Mouse (Mus musculus): Measurements from ENCODE around the gene Zfp160. TPM values are rescaled to one million over a fixed set of nuclear protein-coding genes. Genes with fewer than 3 reads are reported as not detected.
"Not testable (repeated sequence)": the region's sequence is repeated elsewhere in the genome, so short reads cannot be mapped to it uniquely, and the experiment has no call there.

Zfp160 gene
- polyA plus RNA-seq, 1 experiment: 2.7 TPM

DNA sequence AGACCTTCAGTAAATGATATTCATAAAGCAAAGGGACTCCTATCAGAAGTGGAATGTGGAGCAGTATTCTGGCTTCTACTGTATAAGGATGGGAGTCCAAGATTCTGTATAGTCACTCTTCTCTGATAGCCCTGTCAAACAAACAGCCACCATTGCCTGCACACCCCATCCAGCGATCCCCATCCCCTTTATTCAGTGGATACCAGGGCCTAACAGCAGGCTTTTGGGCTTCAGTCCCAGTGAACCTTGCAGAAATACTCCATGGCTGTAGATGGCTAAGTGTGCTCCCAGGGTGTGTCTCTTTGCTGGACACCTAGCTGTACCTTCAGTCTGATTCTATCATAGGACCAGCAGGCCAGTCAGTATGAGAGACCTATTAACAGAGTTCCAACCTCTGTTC, 42.2 kb downstream of the Zfp160 start:
- H3K4me3 ChIP-seq (replicated peaks; ENCODE audit: extremely low read depth, low read depth, low read length): no peak overlapping the region
- no peaks in the 10 kb centered on the region for H3K4me1 ChIP-seq (ENCODE audit: control insufficient read depth, insufficient read depth, low read length)
- DNase-seq: no peak
- TF ChIP-seq CTCF (IDR thresholded peaks at IDR 0.05; ENCODE audit: insufficient read depth, low read length) (no peak), POLR2A (IDR thresholded peaks at IDR 0.05; ENCODE audit: borderline replicate concordance, extremely low read depth, low read depth, low read length) (no peak)
- WGBS: 86% methylated on average over 1 of the region's 1 CpGs

- H3K4me3 ChIP-seq (replicated peaks; ENCODE audit: extremely low read depth, low read depth, low read length); DNase-seq; H3K4me1 ChIP-seq (ENCODE audit: control insufficient read depth, insufficient read depth, low read length): not testable (repeated sequence)
- WGBS: no CpG with 5 or more reads among the region's 3 CpGs
These were observed 42.6 kb downstream of the Zfp160 start for GRCm38 (mm10) chr17:21051341-21051740.

- not testable (repeated sequence) for H3K4me3 ChIP-seq (replicated peaks; ENCODE audit: extremely low read depth, low read depth, low read length); DNase-seq; H3K4me1 ChIP-seq (ENCODE audit: control insufficient read depth, insufficient read depth, low read length)
- WGBS: 85% methylated on average over 3 of the region's 3 CpGs
These were observed 43.2 kb downstream of the Zfp160 start for GRCm38 (mm10) chr17:21051919-21052318.

DNA sequence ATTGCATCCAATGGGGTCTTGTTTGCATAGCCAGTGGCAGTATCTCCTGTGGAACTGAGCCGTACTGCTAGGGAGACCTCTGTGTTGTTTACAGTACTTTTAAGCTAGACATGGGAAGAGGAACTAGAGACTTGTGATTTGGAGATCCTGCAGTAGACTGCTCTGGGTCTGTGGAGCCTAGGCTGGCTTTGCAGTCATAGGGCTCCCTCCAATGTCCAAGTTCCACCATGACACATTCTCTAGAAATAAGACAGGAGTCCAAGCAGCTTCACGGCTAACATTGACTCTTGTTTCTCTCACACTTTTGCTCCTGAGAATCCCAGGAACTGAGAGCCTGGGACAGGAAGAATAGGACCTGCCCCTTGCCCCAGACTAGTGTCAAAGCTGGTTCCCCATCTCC, 44.6 kb downstream of the Zfp160 start:
- Histone ChIP-seq H3K4me3 (replicated peaks; ENCODE audit: extremely low read depth, low read depth, low read length) (no peak overlapping the region), H3K4me1 (ENCODE audit: control insufficient read depth, insufficient read depth, low read length) (no peaks in the 10 kb centered on the region)
- no peak for DNase-seq
- 72% methylated on average over 2 of the region's 2 CpGs for WGBS
- TF ChIP-seq POLR2A (IDR thresholded peaks at IDR 0.05; ENCODE audit: borderline replicate concordance, extremely low read depth, low read depth, low read length) (no peak), CTCF (IDR thresholded peaks at IDR 0.05; ENCODE audit: insufficient read depth, low read length) (no peak)

DNA sequence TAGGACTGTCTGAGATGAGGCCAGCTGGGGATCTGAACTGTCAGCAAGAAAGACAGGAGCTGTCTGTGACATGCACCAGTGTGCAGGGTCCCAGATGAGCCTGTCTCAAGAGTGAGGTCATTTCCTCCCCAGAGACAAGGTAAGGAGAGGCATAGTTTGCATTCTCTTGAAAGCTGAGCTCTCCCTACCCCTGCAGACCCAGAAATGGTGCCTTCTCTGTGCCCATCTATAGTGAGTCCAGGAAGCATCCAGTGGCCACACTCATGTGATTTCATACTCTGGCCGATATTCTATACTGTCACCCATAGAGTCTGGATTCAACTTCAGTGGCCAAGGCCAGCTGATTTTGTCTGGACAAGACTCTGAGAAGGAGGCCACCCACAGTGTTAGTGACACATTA, 46.4 kb downstream of the Zfp160 start:
- DNase-seq; H3K4me1 ChIP-seq (ENCODE audit: control insufficient read depth, insufficient read depth, low read length); H3K4me3 ChIP-seq (replicated peaks; ENCODE audit: extremely low read depth, low read depth, low read length): not testable (repeated sequence)
- WGBS: 74% methylated on average over 1 of the region's 1 CpGs

- Histone ChIP-seq H3K4me3 (replicated peaks; ENCODE audit: extremely low read depth, low read depth, low read length) (no peak overlapping the region), H3K4me1 (ENCODE audit: control insufficient read depth, insufficient read depth, low read length) (no peaks in the 10 kb centered on the region)
- WGBS: 22% methylated on average over 1 of the region's 1 CpGs
- no peak for DNase-seq
- TF ChIP-seq POLR2A (IDR thresholded peaks at IDR 0.05; ENCODE audit: borderline replicate concordance, extremely low read depth, low read depth, low read length) (no peak), CTCF (IDR thresholded peaks at IDR 0.05; ENCODE audit: insufficient read depth, low read length) (no peak)
These were observed 56.8 kb downstream of the Zfp160 start for GRCm38 (mm10) chr17:21065501-21065900.

GRCm38 (mm10) chr17:21067036-21067435, 58.3 kb downstream of the Zfp160 start:
- DNase-seq: no peak
- H3K4me3 ChIP-seq (replicated peaks; ENCODE audit: extremely low read depth, low read depth, low read length): no peak overlapping the region

DNA sequence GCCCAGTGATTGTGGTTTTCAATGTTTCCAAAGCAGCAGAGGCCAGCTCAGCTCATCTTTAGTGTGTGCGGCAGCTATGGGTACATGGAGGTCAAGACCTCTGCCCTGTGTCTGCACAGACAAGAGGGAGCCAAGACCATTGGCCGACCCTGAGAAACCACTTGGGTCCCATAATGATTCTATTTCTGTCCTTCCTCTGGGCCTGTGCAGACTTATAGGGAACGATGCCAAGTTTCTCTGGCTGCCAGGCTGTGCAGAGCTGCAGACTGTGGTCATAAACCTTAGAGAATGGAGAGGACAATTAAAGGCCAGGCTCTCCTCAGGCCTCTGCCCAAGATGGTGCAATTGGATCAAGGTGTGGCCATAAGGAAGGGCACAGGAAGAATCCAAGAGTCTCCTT, 60.7 kb downstream of the Zfp160 start:
- not testable (repeated sequence) for DNase-seq; H3K4me1 ChIP-seq (ENCODE audit: control insufficient read depth, insufficient read depth, low read length); H3K4me3 ChIP-seq (replicated peaks; ENCODE audit: extremely low read depth, low read depth, low read length)
- no CpG with 5 or more reads among the region's 3 CpGs for WGBS

More at GRCm38 (mm10) chr17:21067036-21067435, 58.3 kb downstream of the Zfp160 start:
- TF ChIP-seq POLR2A (IDR thresholded peaks at IDR 0.05; ENCODE audit: borderline replicate concordance, extremely low read depth, low read depth, low read length) (no peak), CTCF (IDR thresholded peaks at IDR 0.05; ENCODE audit: insufficient read depth, low read length) (no peak)
- H3K4me1 ChIP-seq (ENCODE audit: control insufficient read depth, insufficient read depth, low read length): no peaks in the 10 kb centered on the region

- H3K4me1 ChIP-seq (ENCODE audit: control insufficient read depth, insufficient read depth, low read length); DNase-seq; H3K4me3 ChIP-seq (replicated peaks; ENCODE audit: extremely low read depth, low read depth, low read length): not testable (repeated sequence)
- 75% methylated on average over 2 of the region's 2 CpGs for WGBS
These were observed 62.3 kb downstream of the Zfp160 start for GRCm38 (mm10) chr17:21070971-21071370.

Other genes with a start within 250 kb of the Zfp160 start
- not detected in 2 replicates for gene Vmn1r228, start 222.7 kb upstream of the Zfp160 start, polyA plus RNA-seq (2012; rRNA removed)
- gene Vmn1r229, start 197.3 kb upstream of the Zfp160 start, polyA plus RNA-seq (2012; rRNA removed): not detected in 2 replicates
- gene Vmn1r230, start 168.5 kb upstream of the Zfp160 start, polyA plus RNA-seq (2012; rRNA removed): not detected in 2 replicates
- not detected in 2 replicates for gene Vmn1r231, start 103.8 kb upstream of the Zfp160 start, polyA plus RNA-seq (2012; rRNA removed)
- gene Vmn1r232, start 89.2 kb upstream of the Zfp160 start, polyA plus RNA-seq (2012; rRNA removed): not detected in 2 replicates
- gene Ppp2r1a, start 63.6 kb upstream of the Zfp160 start, polyA plus RNA-seq (2012; rRNA removed): 146 and 208 TPM in 2 replicates
- not detected in 2 replicates for gene Vmn1r233, start 12.4 kb upstream of the Zfp160 start, polyA plus RNA-seq (2012; rRNA removed)
- gene Vmn1r234, start 217.2 kb downstream of the Zfp160 start, polyA plus RNA-seq (2012; rRNA removed): not detected in 2 replicates
- gene Vmn1r235, start 247.5 kb downstream of the Zfp160 start, polyA plus RNA-seq (2012; rRNA removed): not detected in 2 replicates